19 mouse cellular contexts compared by ENCODE assay signal in genomic region chr2:172278979-172279378, GRCm38 (mm10). TPM values are rescaled to one million over a fixed set of nuclear protein-coding genes. Genes with fewer than 3 reads are reported as not detected.
"Had no signal": no experiment of that assay in that cellular context is flagged by ENCODE, and none has a peak within 500 bp of the region (broad histone marks: within the 10 kb centered on the region; RNA-seq: fewer than 3 reads in every experiment).

No protein-coding gene starts in this region.

- DNase-seq: heart, postnatal 10 days; heart, postnatal 14 days; heart, postnatal 36 days; heart, postnatal 4 days; kidney, adult 11 months; kidney, adult 18-20 months; kidney, adult 2 months; kidney, adult 8-10 months; kidney, adult 9 months; kidney, postnatal 10 days; kidney, postnatal 14 days; kidney, postnatal 25 days; kidney, postnatal 36 days; kidney, postnatal 4 days; layer of hippocampus, adult 9-11 months; layer of hippocampus, postnatal 36 days had no signal

RNA-seq across cellular contexts. Expression of gene Mc3r, which starts 30.7 kb away (rescaled TPM):
- total RNA-seq: heart, postnatal 10 days; heart, postnatal 14 days; heart, postnatal 25 days; heart, postnatal 36 days; heart, postnatal 4 days; hematopoietic stem cell, adult 5-6 weeks; layer of hippocampus, adult 2 months; layer of hippocampus, postnatal 36 days had no signal
